Mouse (Mus musculus) bone marrow, adult 2 months (tissue): ENCODE measurements around the gene Col4a5.

ENCODE experiments used
- CTCF ChIP-seq: fragments of 200-500 bp; IDR thresholded peaks from 2 replicates; pipeline ENCODE4 v1.5.1; 2011; ENCODE audit warnings: low read length, control low read depth; ENCODE audit not compliant: control insufficient read depth, insufficient read depth
- POLR2A ChIP-seq: fragments of 200-500 bp; IDR thresholded peaks from 2 replicates; pipeline ENCODE4 v1.6.1; 2011; ENCODE audit warnings: low read depth, mild to moderate bottlenecking, control low read depth, low read length, borderline replicate concordance; ENCODE audit not compliant: control insufficient read depth

DNA sequence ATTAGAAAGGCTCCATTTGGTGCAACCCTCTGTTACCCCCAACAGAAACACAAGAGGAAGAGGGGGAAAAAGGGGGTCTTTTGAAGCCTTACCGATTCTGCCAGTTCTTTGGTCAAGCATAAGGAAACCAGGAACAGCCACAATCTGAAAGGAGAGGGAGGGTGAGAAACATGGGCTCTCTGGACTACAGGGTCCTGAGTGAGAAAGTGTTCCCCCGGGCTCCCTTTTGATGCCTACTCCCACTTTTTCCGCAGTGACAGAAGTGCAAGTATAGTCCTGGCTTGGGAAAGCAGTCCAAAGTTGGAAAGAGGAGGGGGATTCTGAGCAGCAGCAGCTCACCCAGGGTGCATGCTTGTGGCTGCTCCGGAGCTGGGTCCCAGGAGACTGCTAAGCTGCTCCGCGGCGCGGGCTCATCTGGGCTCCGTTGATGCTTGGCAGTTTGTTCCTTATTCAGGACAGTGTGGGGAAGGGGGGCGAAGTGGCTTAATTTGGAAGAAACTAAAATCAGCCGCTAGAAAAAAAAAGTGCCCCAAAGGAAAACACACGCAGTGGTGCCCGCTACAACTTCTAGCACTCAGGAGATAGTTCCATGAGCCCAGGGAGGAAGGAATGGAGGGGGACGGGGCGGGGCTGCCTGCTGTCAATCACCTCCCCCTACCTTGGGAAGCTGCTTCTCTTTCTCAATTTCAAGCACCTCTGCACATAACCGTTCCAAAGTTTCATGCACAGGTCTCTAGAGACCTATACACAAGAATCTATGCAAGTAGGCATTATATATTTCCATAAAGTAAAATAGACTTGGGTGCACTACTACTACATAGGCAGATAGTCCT is 1.5 kb upstream of the Col4a5 start, which contains the start of gene Col4a6:
- no peak for TF ChIP-seq POLR2A
- TF ChIP-seq CTCF = no peak
